Mouse (Mus musculus) left cerebral cortex, adult 9 months (tissue): Measurements from ENCODE around the gene Atpif1.
A peak's percentile ranks its signal among the peaks of the same experiment; 100 is the strongest.
"Not testable (repeated sequence)": the region's sequence is repeated elsewhere in the genome, so short reads cannot be mapped to it uniquely, and the experiment has no call there.

Experiments used
- DNase-seq, 2 experiments: peaks; one replicate each; pipeline ENCODE4 v3.0.0; 2022; ENCODE audit warnings: low spot score in 2 of 2

Atpif1 gene

DNA sequence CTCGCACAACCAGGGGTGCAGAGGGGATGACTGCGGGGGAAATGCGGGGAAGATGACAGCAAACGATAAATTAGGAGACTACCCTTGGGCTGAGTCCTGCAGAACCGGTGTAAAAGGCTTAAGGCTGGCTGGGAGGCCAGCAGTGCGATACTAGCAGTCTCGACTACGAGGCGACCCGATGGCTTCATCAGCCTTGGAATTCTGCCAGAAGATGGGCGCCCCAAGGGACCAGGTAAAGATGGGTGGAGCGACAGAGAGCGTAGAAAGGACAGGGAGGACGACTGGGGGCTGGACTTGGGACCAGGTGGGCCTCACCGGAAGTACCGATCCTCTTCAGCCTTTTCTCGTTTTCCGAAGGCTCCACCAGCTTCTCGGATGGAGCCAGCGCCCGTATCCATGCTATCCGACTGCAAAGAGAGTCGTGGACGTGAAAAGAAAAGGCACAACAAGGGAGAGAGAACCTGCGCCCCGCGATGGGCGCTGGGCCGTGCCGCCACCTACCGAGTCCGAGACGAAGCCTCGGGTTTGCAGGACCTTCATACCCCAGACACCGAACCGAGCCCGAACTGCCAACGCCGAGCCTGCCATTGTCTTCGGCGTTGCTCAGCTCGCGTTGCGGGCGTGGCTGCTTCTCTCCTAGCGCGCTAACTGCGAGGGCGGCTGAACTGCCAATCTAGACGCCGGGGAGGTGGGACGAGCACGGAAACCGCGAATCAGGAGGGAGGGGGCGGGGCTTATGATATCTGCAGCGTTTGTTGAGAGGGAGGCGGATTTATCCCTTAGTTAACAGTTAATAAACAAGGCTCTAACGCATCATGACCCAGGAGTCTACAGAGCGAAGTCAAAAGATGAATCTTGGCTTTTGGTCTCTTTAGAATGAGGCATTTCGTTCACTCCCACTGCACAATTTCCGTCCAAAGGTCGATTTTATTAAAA, at the start of gene Atpif1:
TSS of gene Atpif1 (minus strand) at position 679 of the 936 bp plus-strand sequence.
- peak; percentile 66 to 86 for DNase-seq

DNA sequence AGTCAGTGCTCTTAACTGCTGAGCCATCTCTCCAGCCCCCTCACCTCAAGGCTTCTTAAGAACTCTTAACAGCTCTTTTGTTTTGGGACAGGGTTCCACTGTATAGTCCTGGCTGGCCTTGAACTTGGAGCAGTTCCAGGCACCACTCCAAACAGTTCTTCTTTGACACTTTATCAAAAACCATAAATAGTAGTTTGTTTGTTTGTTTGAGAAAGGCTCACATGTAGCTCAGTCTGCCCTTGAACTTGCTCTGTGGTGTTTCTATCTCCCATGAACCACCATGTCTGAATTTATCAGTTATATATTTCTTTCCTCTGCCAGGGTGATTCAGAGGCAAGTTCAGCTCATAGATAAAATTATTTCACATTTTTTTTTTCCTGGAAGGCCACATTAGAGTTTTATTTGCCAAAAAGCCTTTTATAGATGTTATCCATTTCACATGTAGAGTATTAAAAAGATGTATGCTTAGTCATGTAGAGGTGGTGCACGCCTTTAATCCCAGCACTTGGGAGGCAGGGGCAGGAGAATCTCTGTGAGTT, 41.4 kb upstream of the Atpif1 start:
- no peak for DNase-seq

DNA sequence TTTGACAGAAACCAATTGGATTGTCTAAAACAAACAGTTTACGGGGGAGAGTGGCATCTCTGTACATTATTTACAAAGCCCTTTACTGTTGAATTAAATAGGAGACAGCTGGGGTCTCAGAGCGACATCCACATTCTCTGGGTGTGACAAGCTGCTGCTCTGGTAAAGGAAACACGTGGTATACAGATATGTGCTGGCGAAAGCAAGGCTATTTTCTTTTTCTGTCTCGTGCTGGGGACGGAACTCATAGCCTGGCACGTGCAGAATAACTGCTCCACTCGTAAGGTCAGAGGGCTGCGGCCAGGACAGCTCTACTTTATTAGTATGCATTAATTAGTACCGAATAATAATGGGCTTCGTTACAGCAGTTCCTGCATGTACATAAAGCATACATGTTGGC, 39.9 kb upstream of the Atpif1 start:
- no peak for DNase-seq

DNA sequence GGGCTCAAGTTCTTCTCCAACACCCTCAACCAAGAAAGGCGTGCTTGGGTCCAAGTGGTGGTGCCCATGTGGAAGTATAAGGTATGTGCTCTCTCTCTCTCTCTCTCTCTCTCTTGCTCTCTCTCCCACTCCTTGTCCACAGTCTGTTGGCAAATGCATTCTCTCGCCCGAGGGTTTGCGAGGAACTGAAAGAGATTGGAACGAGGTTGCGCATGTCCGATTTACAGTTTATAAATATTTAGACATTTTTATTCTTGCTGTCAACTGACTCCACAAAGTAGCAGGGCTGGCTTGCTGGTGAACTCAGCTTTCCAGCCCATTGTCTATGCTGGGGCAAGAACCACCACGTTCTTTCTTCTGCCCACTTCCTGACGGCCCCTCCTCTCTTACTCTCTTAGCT, 37.7 kb upstream of the Atpif1 start:
- DNase-seq, result no peak

DNA sequence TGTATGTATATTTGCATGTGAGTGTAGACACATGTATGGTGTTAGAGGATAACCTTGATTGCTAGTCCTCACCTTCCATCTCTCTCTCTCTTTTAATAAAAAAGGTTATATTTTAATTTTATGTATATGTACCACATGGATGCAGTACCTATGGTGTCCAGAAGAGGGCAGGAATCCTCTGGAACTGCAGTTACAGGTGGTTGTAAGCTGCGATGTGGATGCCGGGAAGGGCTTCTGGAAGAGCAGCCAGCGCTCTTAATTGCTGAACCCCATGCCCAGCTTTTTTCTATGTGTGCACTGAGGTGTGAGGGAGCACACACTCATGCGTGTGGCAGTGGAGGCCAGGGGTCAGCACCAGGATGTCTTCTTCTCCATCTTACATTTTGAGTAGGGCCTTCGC, 35.7 kb upstream of the Atpif1 start:
- no peak for DNase-seq

DNA sequence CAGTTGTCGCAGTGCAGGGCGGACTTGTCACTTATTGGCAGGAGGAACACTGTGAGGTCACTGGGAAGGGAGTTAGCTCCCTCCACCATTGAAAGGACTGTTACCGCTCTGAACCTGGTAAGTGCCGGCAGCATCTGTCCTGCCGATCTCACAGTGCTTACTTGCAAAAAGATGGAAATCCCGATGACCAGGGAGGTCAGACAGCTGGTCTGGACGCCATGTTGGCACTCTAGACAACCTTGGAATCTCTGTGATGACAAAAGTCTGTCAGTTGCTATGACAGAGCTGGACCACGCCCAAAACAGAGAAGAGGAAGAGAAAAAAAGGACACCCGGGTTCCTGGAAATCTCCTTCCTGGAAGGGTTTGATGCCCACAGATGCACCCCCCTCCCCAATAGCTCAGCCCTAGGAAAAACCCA, 33.9 kb upstream of the Atpif1 start:
- no peak for DNase-seq

DNA sequence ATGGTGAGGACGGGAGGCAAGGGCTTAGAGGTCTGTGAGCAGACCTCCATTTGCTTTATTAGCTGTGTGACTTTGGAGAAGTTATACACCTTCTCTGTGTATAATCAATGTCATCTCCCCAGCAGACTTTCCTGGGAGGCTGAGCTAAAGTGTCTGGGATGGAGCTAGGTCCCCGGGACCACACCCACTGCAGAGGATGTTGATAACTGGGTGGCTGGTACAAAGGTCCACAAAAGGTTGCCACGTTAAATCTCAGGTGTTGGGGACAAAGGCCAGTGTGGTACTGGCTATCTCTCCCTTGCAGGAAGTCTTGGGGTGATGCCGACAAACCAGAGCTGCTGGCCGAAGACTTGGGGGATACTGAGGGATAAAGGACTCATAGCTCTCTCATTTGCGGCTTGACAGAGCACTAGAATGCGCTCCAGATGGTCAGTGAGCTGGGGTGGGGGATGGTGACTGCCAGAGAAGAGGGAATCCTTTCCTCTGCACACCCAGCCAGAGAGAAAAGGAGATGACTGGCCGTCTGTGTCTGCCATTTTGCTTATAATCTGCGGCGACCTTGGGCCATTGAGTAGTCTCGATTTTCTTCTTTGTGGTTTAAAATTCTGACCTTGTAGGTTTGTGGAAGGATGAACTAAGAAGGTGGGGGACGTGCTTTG, 31.8 kb upstream of the Atpif1 start:
- no peak for DNase-seq

DNA sequence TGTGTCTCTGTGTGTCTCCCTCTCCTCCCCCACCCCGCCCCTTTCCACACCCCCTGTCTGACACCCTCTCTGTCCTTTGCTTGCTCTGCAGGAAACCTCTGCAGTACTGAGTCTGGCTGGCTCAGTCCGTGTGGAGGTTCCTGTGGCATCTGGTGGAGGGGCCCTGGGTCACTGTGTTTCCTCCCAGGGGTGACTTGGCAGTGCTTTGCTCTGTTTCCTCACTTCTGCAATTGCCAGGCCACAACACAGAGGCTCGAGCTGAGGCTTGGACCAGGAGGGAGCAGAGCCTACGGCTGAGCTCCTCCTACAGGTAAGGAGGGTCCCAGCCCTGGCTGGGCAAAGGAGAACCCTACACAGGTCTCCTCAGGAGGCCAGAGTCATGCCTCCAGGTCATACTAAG, 30.5 kb upstream of the Atpif1 start, which contains the start of gene Ptafr:
TSS of gene Ptafr (plus strand) at position 103 of the 400 bp plus-strand sequence.
- peak in 1 of 2 experiments; percentile 22 for DNase-seq

DNA sequence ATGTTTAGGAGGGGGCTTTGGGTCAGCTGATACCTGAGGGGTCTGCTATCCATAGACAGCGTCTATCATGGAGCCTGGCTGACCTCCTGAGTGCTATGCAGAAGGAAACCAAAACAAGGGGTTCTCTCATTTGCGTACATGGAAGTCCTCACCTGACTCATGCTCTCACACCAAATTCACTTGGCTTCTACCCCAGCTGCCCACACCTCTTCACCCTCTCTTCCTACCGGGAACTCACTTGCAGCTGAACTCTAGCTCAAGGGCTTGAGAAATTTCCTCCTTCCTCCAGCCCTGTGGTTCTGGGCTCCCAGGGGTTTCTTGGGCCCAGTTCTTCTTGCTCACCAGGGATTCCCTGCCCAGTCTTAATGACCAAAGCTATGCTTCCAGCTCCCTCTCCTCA, 29.8 kb upstream of the Atpif1 start:
- DNase-seq, result no peak

DNA sequence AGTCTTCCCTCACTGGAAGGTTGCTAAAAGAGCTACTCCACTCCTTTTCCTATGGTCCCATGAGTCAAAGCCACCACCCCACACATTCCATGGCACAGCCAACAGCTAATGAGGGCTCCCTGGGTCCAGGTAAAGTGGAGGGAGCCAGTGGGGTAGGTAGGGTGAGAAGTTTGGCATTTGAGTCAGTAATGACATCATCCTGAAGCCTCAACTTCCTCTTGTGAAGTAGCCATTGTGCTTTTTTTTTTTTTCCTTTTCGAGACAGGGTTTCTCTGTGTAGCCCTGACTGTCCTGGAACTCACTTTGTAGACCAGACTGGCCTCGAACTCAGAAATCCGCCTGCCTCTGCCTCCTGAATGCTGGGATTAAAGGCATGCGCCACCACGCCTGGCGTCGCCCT, 22.1 kb upstream of the Atpif1 start:
- DNase-seq, result not testable (repeated sequence)

DNA sequence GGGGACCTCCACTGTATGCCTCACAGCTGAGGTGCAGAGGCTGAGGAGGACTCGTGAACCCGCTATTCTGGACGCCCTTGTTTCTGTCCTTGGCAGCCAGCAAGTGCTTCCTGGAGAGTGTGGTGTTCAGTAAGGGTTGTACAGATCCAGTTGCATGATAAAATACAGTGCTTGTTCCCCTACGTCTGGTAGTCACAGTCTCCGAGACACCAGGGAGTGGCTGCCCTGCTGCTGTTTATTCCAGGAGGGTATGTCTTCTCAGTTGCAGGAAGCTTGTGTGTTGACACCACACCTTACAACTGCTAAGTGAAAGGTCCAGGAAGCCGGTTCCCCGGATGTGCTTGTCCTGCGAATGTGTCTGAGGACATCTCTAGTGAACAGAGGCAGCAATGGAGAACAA, 21.2 kb upstream of the Atpif1 start:
- no peak for DNase-seq

DNA sequence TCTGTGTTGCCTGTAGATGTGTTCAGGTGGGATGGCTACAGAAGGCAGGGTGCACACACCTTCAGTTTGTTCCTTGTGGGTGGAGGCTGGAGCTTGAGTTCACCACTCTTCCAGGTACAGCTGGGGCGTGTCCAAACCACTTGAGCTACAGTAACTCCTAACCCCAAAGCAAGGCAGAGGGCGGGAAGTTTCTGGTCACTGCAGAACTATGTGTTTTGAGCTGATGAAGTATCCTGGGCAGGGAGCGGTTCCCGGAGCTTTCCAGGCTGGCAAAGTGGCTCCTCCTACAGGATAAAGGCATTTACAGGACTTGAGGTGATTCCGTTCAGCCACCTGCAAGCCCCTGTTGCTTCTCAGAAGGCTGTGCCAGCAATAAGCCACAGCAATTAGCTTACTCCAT, 20.8 kb upstream of the Atpif1 start:
- no peak for DNase-seq

DNA sequence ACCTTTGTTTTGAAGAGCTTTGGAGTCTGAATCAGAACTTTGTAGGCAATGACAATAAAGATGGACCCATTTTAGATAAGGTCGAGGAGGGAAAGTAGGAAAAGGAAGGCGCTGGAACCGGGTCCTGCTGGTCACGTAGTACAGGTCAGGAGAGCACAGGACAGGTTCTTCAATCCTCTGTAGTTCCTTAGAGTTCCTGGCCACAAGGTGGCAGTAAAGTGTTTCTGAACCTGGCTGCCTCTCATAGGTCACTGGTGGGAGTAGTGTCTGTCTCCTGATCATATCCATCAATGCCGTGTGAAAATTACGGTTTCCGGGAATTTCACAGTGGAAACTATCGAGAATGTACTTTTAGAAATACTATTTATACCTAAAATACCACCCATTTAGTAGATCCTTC, 12.4 kb upstream of the Atpif1 start:
- peak in 1 of 2 experiments; percentile 74 for DNase-seq

DNA sequence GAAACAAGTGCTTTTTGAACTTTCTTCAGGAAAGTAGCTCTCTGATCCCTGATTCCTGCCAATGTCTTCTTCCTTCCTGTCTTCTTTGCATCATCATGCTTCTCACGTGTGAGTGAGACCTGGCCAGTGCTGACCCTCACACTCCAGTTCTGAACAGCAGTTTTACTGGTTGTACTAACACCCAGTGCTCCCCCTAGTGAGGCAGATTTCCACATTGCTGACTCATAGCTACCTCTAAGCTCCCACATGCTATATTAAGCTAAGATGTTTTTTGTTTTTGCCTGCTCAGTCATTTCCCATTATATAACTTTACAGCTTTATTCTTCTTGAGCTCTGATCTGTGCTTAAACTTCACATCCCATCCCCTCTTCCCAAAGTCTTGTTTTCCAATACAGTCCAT, 9.3 kb upstream of the Atpif1 start:
- peak; percentile 43 to 49 for DNase-seq

DNA sequence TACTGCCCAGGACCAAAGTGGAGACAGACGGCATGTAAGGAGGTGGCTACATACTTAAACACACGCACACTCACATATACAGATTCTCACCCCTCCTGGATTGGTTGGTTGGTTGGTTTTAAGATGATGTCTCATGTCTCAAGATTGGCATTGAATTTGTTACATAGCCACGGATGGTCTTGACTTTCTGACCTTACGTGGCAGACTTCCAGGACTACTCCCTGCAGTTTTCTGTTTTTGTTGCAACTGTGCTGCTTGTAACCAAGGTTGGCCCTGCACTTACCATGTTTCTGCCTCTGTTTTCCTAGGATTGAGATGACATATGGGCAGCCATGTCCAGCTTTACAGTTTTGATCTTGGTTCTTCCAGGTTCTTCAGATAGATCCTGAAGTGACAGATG, 8.0 kb upstream of the Atpif1 start:
- no peak for DNase-seq

DNA sequence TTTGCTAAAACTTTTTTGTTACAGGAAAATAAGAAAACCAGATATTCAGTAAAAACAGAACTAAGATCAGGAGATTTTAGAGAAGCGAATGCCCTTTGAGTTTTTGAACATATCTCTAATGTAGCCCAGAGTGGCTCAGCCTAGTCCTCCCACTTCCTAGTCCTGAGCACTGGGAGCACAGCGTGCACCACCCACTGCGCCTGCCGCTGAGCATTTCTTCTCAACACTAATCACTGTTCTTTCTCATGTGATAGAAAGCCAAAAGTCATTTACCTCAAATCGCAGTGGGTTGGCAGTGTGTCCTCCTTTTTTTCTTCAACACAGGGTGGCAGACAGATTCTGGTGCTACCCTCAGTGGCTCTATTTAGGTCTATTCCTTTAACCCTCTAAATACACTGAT, 6.0 kb upstream of the Atpif1 start:
- DNase-seq, result no peak

DNA sequence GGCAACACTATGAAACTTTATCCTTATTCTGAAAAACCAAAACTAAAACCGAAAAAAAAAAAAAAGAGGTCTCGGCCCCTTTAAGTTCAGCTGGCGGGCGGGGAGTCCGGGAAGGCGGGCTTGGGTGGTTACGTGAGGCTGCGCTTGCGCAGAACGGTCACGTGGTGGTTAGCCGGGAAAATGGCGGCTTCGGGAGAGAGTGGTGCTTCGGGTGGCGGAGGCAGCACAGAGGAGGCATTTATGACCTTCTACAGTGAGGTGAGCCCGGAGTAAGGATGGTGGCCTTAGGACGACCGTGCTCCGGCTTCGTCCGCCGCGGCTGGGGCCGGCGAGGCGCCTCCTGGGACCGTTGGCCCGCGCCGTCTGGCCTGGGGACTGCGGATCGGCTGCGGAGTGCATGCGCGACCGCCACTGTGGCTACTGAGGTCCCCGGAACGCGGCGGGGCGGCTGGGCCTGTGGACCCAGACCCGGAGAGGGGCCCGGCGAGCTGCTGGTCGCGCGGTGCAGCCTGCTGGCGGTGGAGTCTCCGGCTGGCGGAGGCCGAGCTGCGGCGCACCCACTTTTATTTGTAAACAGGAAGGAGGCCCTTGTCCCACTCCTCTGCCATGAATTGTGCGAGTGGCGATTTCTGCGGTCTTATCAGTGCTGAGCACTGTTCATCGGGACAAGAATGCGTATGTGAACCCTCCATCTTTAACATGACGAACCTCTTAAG, 2.1 kb upstream of the Atpif1 start, which contains the start of gene Dnajc8:
TSS of gene Dnajc8 (plus strand) at position 145 of the 716 bp plus-strand sequence.
- DNase-seq, result peak; percentile 61 to 94

DNA sequence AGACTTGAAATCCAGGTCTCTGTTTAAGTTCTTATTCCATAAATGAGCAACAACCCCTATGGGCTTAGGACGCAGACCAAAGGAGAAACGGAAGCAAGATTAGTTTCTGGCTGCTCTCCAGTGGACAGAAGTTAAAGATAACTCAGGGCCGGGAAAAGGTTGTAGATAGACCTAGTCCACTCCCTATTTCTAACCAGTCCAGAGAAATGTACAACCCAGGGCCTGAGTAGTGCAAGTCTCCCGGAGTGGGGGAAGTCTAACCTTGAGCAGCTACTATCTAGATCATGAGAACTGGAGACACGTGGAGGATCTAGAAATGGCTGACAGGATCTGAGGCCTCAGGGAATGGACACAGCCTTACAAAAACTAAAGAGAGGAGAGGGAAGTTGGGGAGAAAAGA, 963 bp downstream of the Atpif1 start:
- DNase-seq, result no peak

DNA sequence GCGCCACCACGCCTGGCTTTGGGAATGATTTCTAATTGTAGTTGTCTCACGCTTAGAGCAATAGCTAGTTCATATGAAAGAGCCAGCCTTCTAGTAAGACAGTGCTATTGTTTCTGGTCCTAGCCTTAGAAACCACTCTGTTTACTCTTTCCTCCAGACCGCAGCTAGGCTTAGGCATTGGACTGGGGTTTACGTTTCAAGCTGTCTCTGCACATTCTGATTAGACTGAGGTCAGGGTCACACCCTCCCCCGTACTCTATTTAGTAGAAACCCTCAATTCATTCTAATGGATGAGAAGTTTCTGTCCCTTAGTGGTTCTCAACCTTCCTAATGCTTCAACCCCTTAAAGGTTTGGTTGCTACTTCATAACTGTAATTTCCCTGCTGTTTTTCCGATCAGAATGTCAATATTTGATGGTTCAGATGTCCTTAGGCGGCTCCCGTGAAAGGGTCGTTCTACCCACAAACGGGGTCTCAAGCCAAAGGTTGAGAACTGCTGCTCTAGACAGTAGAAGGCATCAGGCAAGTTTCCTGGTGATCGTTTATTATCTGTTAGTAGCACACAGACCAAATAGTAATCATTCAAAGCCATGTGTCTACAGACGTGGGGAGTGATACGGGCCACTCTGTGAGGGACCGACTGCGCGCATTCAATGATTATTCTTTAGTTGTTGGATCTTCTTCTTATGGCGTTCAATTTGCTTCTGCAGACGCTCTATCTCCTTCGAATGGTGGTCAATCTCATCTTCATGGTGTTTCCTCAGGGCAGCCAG, 3.2 kb downstream of the Atpif1 start:
- no peak for DNase-seq

DNA sequence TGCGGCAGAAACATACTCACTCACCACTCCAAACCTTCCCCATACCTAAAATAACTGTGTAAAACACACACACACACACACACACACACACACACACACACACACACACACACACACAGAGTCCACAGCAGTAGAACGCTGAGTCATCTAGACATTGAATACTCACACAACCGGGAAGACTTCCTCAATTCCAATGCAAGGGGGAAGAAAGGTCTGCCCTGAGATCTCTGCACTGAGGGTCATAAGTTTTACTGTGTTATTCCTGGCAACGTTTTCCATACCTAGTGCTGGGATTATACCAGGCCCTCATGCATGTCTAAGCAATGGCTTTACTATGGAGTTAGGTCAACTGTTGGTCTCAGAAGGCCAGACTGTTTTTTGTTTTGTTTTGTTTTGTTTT, 4.1 kb downstream of the Atpif1 start:
- no peak for DNase-seq

DNA sequence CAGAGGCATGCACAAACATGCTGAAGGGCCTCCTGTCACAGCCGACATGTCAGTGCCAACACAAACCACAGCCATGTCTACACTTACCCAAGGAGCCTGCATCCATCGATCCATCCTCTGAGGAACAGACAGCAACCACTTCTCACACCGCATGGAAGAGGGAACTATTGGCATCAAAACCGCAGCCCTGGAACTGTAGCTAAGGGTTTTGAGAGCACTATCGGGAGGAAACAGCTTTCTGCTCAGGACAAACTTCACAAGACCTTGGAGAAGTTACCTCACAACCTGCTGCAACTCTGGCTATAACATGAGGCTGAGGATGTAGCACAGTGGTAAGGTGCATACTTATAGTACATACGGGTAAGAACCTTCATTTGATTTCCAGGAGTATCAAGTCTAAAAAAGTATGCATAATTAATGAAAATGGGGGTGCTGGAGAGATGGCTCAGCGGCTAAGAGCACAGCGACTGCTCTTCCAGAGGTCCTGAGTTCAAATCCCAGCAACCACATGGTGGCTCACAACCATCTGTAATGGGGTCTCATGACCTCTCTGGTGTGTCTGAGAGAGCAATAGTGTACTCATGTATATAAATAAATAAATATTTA, 5.4 kb downstream of the Atpif1 start:
- DNase-seq, result no peak
